Mouse (Mus musculus) brain, embryonic 14.5 days (tissue): ENCODE results near the gene Ccdc7a.

Experiments used
- CTCF ChIP-seq: fragments of 200-500 bp; IDR thresholded peaks from 2 replicates; pipeline ENCODE4 v1.5.1; 2012; ENCODE audit warnings: inconsistent platforms, mild to moderate bottlenecking, moderate library complexity, borderline replicate concordance; ENCODE audit not compliant: insufficient read depth, insufficient read length; ENCODE audit errors: extremely low read depth
- POLR2A ChIP-seq: fragments of 200-500 bp; IDR thresholded peaks from 2 replicates; pipeline ENCODE4 v1.6.1; 2012; ENCODE audit warnings: mild to moderate bottlenecking, inconsistent platforms, borderline replicate concordance; ENCODE audit not compliant: poor library complexity, insufficient read depth, insufficient read length, severe bottlenecking; ENCODE audit errors: extremely low read depth

DNA sequence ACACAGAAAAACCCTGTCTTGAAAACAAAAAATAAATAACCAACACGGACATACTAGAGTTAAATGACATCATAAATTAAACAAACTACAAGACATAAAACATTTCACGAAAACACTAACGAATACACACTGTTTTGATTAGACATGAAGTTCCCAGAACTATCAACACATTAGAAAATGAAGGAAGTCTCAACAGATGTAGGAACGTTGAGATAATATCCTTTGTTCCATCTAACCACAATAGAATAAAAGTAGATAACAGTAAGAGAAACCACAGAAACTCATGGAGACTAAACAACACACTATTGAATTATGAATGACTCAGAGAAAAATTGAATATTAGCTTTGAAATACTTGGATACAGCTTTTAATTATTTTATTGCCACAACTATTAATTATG lies 252.8 kb downstream of the Ccdc7a start:
- TF ChIP-seq CTCF (no peak), POLR2A (no peak)
